Mouse (Mus musculus) ES-E14 (cell line): ENCODE data around the gene Foxl1.

Experiments used
- HCFC1 ChIP-seq: IDR thresholded peaks from 2 replicates; pipeline ENCODE4 v1.6.1; 2012; ENCODE audit warnings: low read length, inconsistent platforms, borderline replicate concordance; ENCODE audit not compliant: insufficient read depth
- ZC3H11A ChIP-seq: IDR thresholded peaks from 2 replicates; pipeline ENCODE4 v1.6.1; 2012; ENCODE audit warnings: low read depth, mild to moderate bottlenecking, inconsistent platforms, low read length, borderline replicate concordance

DNA sequence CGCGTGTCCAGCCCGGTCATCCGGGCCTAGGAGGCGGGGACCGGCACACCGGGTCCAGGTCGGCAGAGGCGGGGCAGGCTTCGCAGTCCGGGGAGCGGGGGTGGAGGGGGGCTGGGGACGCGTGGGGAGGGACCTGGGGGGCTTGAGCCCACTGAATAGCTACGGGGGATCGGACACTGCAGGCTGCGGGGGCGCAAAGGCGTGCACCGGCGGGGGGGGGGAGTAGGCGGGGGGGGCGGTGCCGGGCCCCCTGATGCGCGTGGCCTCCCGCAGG is 43.9 kb upstream of the Foxl1 start:
- TF ChIP-seq ZC3H11A (no peak), HCFC1 (no peak)
